Mouse (Mus musculus) embryonic facial prominence, embryonic 13.5 days (tissue): ENCODE measurements around the gene Ehf. TPM values are rescaled to one million over a fixed set of nuclear protein-coding genes. Genes with fewer than 3 reads are reported as not detected.

Experiments
- ATAC-seq: fragments of 200-750 bp; cut with Nextera tagmentation; 2 replicates; pipeline ENCODE4 v1.8.0; 2017; ENCODE audit warnings: low read depth; ENCODE audit not compliant: insufficient number of reproducible peaks, insufficient read depth, low FRiP score, low TSS enrichment
- H3K27ac ChIP-seq: fragments of 300-500 bp; sonication (generic); 2 replicates; pipeline ENCODE4 v1.5.1; 2015; ENCODE audit warnings: moderate library complexity, mild to moderate bottlenecking, inconsistent platforms
- H3K27me3 ChIP-seq: fragments of 300-500 bp; sonication (generic); 2 replicates; pipeline ENCODE4 v1.6.1; 2015; ENCODE audit warnings: mild to moderate bottlenecking, inconsistent platforms
- H3K36me3 ChIP-seq: fragments of 300-500 bp; sonication (generic); 2 replicates; pipeline ENCODE4 v1.6.1; 2015; ENCODE audit warnings: mild to moderate bottlenecking, inconsistent platforms
- H3K4me1 ChIP-seq: fragments of 300-500 bp; sonication (generic); 2 replicates; pipeline ENCODE4 v1.6.1; 2015; ENCODE audit warnings: inconsistent platforms
- H3K4me2 ChIP-seq: fragments of 300-500 bp; sonication (generic); 2 replicates; pipeline ENCODE4 v1.6.1; 2015; ENCODE audit warnings: moderate library complexity, mild to moderate bottlenecking, inconsistent platforms
- H3K4me3 ChIP-seq: fragments of 300-500 bp; sonication (generic); 2 replicates; pipeline ENCODE4 v1.5.1; 2015; ENCODE audit warnings: mild to moderate bottlenecking, inconsistent platforms
- H3K9ac ChIP-seq: fragments of 300-500 bp; sonication (generic); 2 replicates; pipeline ENCODE4 v1.6.1; 2015; ENCODE audit warnings: mild to moderate bottlenecking, inconsistent platforms
- H3K9me3 ChIP-seq: fragments of 300-500 bp; sonication (generic); 2 replicates; pipeline ENCODE4 v1.6.1; 2016; ENCODE audit warnings: inconsistent platforms
- WGBS: fragments of 180-500 bp; shearing (Covaris S2); methylation state at CpG from one replicate; pipeline ENCODE4 v1.1.7; 2015; ENCODE audit warnings: mixed read lengths; 5-methylcytosine and 5-hydroxymethylcytosine counted together
- polyA plus RNA-seq: library from polyadenylated mRNA; unstranded; fragments of >200 nt; fragmentation: Nextera tagmentation; extraction: Ambion mirVana; gene quantifications from 2 replicates; pipeline ENCODE4 v1.2.1, GENCODE M21; 2015

Ehf gene
- polyA plus RNA-seq, 1 experiment from 2014 or later = 5.1 TPM

GRCm38 (mm10) chr2:103275316-103275960 lies 27.6 kb downstream of the Ehf start:
- no peak overlapping the region for H3K4me3 ChIP-seq
- no peaks in the 10 kb centered on the region for H3K4me1 ChIP-seq
- WGBS = 81% methylated on average over 6 of the region's 6 CpGs
- ATAC-seq = no peak
- H3K27ac ChIP-seq = no peak overlapping the region
- no peaks in the 10 kb centered on the region for H3K27me3 ChIP-seq
- no peak overlapping the region for H3K4me2 ChIP-seq
- H3K9me3 ChIP-seq = no peaks in the 10 kb centered on the region
- H3K36me3 ChIP-seq = no peaks in the 10 kb centered on the region
- H3K9ac ChIP-seq = no peak overlapping the region

DNA sequence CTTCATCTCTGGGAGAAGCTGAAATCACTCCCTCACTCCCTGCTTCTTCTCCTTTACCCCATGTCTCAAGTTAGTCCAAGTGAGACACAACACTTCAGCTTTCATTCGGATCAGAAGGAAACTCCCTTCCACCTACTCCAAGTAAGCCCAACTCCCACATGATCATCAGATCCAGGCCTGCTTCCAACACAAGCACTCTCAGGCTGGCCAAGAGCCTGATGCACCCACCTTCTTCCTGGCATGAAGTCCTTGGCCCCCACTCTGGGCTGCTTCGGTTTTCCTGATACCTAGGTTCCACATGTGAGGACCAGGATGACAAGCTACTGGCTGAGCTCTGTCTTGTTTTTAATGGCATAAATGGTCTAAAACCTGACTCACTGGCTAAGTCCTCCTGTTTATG lies 28.3 kb downstream of the Ehf start:
- 79% methylated on average over 2 of the region's 2 CpGs for WGBS
- Histone ChIP-seq H3K27ac (no peak overlapping the region), H3K9ac (no peak overlapping the region), H3K27me3 (no peaks in the 10 kb centered on the region), H3K9me3 (no peaks in the 10 kb centered on the region), H3K4me1 (no peaks in the 10 kb centered on the region), H3K36me3 (no peaks in the 10 kb centered on the region), H3K4me2 (no peak overlapping the region), H3K4me3 (no peak overlapping the region)
- no peak for ATAC-seq

- Histone ChIP-seq H3K4me2 (no peak overlapping the region), H3K27me3 (no peaks in the 10 kb centered on the region), H3K9ac (no peak overlapping the region), H3K27ac (no peak overlapping the region), H3K36me3 (no peaks in the 10 kb centered on the region), H3K9me3 (no peaks in the 10 kb centered on the region), H3K4me3 (no peak overlapping the region), H3K4me1 (no peaks in the 10 kb centered on the region)
- whole genome bisulfite sequencing = 70% methylated on average over 1 of the region's 1 CpGs
- ATAC-seq = no peak
These were observed 28.8 kb downstream of the Ehf start for GRCm38 (mm10) chr2:103274270-103274669.

DNA sequence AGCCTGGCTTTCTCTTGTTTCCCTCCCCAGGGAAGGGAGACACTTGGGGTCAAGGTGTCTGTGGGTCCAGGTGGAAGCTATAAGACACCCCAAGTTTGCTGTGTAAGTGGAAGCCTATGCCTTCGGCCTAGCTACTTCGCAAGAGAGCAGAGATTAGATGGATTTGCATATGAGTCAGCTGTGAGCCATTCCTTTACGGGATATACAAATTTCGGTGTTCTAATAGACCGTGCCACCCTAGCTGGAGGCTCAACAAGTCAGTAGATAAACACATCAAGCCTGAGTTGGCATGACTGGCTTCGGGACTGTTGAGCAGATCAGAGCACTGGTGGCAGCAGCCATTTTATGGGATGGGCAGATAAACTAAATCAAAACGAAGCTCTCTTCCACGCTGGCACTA lies 31.6 kb downstream of the Ehf start:
- no peak for ATAC-seq
- no peaks in the 10 kb centered on the region for H3K36me3 ChIP-seq

DNA sequence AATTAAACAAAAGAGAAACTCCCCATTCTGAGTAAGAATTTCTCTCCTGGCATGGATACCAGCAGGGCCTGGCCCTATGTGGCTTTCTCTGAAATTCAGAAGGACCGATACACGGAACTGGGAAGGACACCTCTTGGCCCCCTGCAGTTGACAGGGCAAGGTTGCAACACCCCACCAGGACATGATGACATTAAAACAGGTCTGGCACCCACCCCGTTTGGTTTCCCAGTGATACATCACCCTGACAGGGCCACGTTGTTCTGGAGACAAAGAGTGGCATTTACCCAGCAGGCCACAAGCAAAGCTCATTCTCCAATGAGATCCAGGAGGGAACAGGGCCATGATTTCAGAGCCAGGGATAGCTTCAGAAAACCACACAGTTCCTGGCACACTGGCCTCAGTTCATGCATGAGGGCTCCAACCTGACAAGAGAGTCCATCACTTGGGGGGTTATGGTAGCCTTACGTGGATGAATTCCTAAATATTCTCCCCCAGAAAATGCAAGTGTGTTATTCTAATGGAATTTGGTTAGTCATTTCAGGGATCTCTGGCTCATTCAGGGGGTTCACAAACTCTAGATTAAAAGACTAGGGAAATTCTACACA lies 32.4 kb downstream of the Ehf start:
- no peak overlapping the region for H3K27ac ChIP-seq
- H3K9ac ChIP-seq = no peak overlapping the region
- H3K36me3 ChIP-seq = no peaks in the 10 kb centered on the region
- no peaks in the 10 kb centered on the region for H3K27me3 ChIP-seq
- 82% methylated on average over 5 of the region's 5 CpGs for WGBS
- no peak overlapping the region for H3K4me3 ChIP-seq
- ATAC-seq = no peak
- H3K9me3 ChIP-seq = no peaks in the 10 kb centered on the region
- H3K4me1 ChIP-seq = no peaks in the 10 kb centered on the region
- no peak overlapping the region for H3K4me2 ChIP-seq

More for the DNA sequence above, 31.6 kb downstream of the Ehf start:
- no peak overlapping the region for H3K4me2 ChIP-seq
- H3K9me3 ChIP-seq = no peaks in the 10 kb centered on the region
- H3K9ac ChIP-seq = no peak overlapping the region
- H3K27ac ChIP-seq = no peak overlapping the region
- H3K27me3 ChIP-seq = no peaks in the 10 kb centered on the region
- H3K4me3 ChIP-seq = no peak overlapping the region
- WGBS = 87% methylated on average over 8 of the region's 8 CpGs
- H3K4me1 ChIP-seq = no peaks in the 10 kb centered on the region

- H3K27me3 ChIP-seq = no peaks in the 10 kb centered on the region
- no peaks in the 10 kb centered on the region for H3K4me1 ChIP-seq
- ATAC-seq = no peak
- no peaks in the 10 kb centered on the region for H3K36me3 ChIP-seq
- H3K27ac ChIP-seq = no peak overlapping the region
- H3K4me2 ChIP-seq = no peak overlapping the region
- 86% methylated on average over 4 of the region's 4 CpGs for WGBS
- no peaks in the 10 kb centered on the region for H3K9me3 ChIP-seq
- no peak overlapping the region for H3K4me3 ChIP-seq
- H3K9ac ChIP-seq = no peak overlapping the region
These were observed 64.0 kb downstream of the Ehf start for GRCm38 (mm10) chr2:103239086-103239485.

- no peaks in the 10 kb centered on the region for H3K36me3 ChIP-seq
- no peak for ATAC-seq
- no peak overlapping the region for H3K4me3 ChIP-seq
- H3K27me3 ChIP-seq = no peaks in the 10 kb centered on the region
- no peak overlapping the region for H3K9ac ChIP-seq
- no peaks in the 10 kb centered on the region for H3K4me1 ChIP-seq
- no peak overlapping the region for H3K27ac ChIP-seq
- no peaks in the 10 kb centered on the region for H3K9me3 ChIP-seq
- H3K4me2 ChIP-seq = no peak overlapping the region
- WGBS = 88% methylated on average over 2 of the region's 2 CpGs
These were observed 76.3 kb downstream of the Ehf start for GRCm38 (mm10) chr2:103226781-103227180.

GRCm38 (mm10) chr2:103220871-103221270 lies 82.2 kb downstream of the Ehf start:
- Histone ChIP-seq H3K4me2 (no peak overlapping the region), H3K4me3 (no peak overlapping the region), H3K9me3 (no peaks in the 10 kb centered on the region), H3K27me3 (no peaks in the 10 kb centered on the region), H3K27ac (no peak overlapping the region), H3K9ac (no peak overlapping the region), H3K4me1 (no peaks in the 10 kb centered on the region), H3K36me3 (no peaks in the 10 kb centered on the region)
- ATAC-seq = no peak
- 69% methylated on average over 2 of the region's 2 CpGs for WGBS

DNA sequence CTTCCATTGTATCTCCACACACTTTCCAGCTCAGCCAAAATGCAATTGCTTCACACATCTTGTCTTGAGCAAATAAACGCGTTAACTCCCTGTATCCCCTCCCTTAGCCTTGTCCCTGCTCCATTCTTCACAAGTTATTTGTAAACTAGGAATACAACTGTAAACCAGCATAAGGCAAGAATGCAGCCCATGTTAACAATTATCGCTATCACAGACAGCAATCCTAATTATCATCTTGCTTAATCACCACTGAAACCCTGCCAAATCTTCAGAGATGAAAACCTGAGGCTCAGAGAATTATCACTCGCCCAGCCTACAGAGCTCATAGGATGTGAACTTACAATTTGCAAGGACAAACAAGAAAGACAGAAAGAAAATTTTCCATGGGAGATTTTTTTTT lies 84.8 kb downstream of the Ehf start:
- Histone ChIP-seq H3K9me3 (no peaks in the 10 kb centered on the region), H3K27ac (no peak overlapping the region), H3K4me1 (no peaks in the 10 kb centered on the region), H3K4me2 (no peak overlapping the region), H3K27me3 (no peaks in the 10 kb centered on the region), H3K9ac (no peak overlapping the region), H3K4me3 (no peak overlapping the region), H3K36me3 (no peaks in the 10 kb centered on the region)
- WGBS = 88% methylated on average over 4 of the region's 4 CpGs
- ATAC-seq = no peak

DNA sequence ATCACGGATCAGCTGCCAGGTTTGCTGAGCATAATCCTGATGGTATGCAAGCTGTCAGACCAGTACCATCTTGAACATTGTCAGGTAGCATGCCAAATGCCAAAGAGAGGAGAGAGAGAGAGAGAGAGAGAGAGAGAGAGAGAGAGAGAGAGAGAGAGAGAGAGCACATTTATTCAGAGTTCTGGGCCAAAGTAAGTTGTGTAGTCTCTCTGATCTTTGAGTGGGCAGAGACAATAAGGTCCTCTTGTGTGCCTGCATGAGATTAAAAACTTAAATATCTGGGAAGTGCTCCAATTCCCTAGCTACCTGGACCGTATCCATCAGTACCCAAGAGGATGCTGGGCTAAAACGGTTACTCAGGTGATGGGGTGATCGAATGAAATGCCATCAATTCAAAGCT lies 87.3 kb downstream of the Ehf start:
- Histone ChIP-seq H3K4me2 (no peak overlapping the region), H3K27me3 (no peaks in the 10 kb centered on the region), H3K9ac (no peak overlapping the region), H3K36me3 (no peaks in the 10 kb centered on the region), H3K9me3 (no peaks in the 10 kb centered on the region), H3K27ac (no peak overlapping the region), H3K4me3 (no peak overlapping the region), H3K4me1 (0 out of 2 replicates have a peak, but pooled peaks cover 3% of the 10 kb centered on the region)
- whole genome bisulfite sequencing = 83% methylated on average over 4 of the region's 4 CpGs
- no peak for ATAC-seq

DNA sequence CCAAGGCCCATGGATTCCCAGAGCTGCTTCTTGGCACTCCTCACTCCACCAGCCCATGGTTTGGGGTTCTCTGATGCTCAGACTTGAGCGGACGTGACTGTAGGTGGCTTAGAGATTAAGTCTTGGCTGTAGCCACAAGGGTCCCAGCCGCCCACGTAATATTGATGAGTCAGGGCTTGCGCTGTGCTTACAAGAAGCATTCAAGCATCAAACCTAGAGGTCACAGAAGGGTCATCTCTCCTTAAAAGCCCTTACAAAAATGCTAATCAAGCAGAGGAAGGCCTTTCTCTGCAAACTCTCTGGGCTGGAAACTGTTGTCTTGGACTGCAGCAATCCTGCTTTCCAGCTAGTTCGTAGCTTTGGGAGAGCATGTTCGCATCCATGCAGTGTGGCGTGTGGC lies 88.2 kb downstream of the Ehf start:
- H3K9me3 ChIP-seq = no peaks in the 10 kb centered on the region
- H3K4me3 ChIP-seq = no peak overlapping the region
- no peaks in the 10 kb centered on the region for H3K36me3 ChIP-seq
- no peak for ATAC-seq
- H3K4me2 ChIP-seq = no peak overlapping the region
- 81% methylated on average over 8 of the region's 8 CpGs for WGBS
- no peak overlapping the region for H3K9ac ChIP-seq
- H3K27me3 ChIP-seq = no peaks in the 10 kb centered on the region
- no peak overlapping the region for H3K27ac ChIP-seq
- peaks cover 3% of the 10 kb centered on the region; the same call in 1 of the 2 replicates for H3K4me1 ChIP-seq

DNA sequence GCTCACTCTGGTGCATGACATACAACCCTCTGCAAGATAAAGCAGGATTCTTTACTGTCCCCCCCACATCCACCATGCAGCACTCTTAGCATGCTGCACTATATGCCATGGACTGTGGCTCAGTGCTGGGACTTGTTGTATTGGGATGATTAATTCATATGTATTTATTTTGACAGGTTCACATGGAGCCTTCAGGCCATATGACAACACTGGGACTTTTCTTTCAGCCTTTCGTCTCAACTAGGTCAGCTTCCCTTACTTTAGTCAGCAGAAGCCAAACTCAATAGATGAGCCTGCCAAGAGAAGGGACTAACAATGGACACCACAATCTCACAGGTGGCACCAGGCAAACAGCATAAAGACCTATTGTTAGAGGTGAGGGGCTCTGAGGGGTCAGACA lies 89.5 kb downstream of the Ehf start:
- H3K4me2 ChIP-seq = no peak overlapping the region
- no peak overlapping the region for H3K4me3 ChIP-seq
- no peaks in the 10 kb centered on the region for H3K9me3 ChIP-seq
- H3K9ac ChIP-seq = no peak overlapping the region
- 41% methylated on average over 1 of the region's 1 CpGs for WGBS
- no peak for ATAC-seq
- H3K36me3 ChIP-seq = no peaks in the 10 kb centered on the region
- no peak overlapping the region for H3K27ac ChIP-seq
- peaks cover 12% of the 10 kb centered on the region for H3K4me1 ChIP-seq
- H3K27me3 ChIP-seq = no peaks in the 10 kb centered on the region
